Mouse (Mus musculus) E14TG2a.4 (cell line): ENCODE measurements at regions not wholly inside any gene's neighbourhood (a gene's known extent, or its start where the extent isn't known, plus 50 kb on each side); places are given as distances from the start of the nearest gene placed in this dataset.

Experiments used
- CTCF ChIP-seq: conservative IDR thresholded peaks from 2 replicates; pipeline ENCODE4 v1.5.1; 2014; ENCODE audit warnings: low read length
- NANOG ChIP-seq: IDR thresholded peaks from 2 replicates; pipeline ENCODE4 v1.6.1; 2014; ENCODE audit warnings: borderline replicate concordance, low read length, mixed read lengths

DNA sequence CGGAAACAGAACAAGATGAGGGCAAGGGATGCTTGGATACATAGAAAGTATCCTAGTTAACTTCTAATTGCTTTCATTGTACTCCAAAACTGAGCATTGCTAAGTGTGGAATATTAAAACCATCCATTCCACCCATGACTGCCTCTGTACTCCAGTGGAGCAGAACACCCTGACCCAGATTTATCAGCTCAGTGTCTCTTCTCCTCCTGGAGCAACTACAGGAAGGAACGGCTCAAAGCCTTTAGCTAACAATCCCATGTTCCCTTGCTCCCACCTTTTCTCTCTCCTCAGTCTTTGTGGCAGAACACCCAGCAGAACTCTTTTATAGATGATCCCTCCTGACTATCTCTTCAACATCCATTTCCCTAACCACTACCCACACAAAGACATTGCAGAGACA is 146.7 kb upstream of the Kctd3 start:
- TF ChIP-seq CTCF, result no peak
- no peak for TF ChIP-seq NANOG
